Mouse (Mus musculus) hindbrain, postnatal 0 days (tissue): ENCODE measurements around the gene Ctsd. TPM values are rescaled to one million over a fixed set of nuclear protein-coding genes. Genes with fewer than 3 reads are reported as not detected.

Experiments used
- ATAC-seq: fragments of 200-750 bp; cut with Nextera tagmentation; 2 replicates; pipeline ENCODE4 v1.8.0; 2017; ENCODE audit warnings: mild to moderate bottlenecking, moderate TSS enrichment, moderate library complexity
- DNase-seq: peaks from one replicate; pipeline ENCODE4 v3.0.0-alpha.2; 2015; ENCODE audit warnings: low spot score
- H3K27ac ChIP-seq: fragments of 300-500 bp; sonication (generic); 2 replicates; pipeline ENCODE4 v1.5.1; 2014; ENCODE audit warnings: mild to moderate bottlenecking
- H3K27me3 ChIP-seq: fragments of 300-500 bp; sonication (generic); 2 replicates; pipeline ENCODE4 v1.6.1; 2014; ENCODE audit warnings: low read length, mixed read lengths; ENCODE audit not compliant: insufficient read depth
- H3K36me3 ChIP-seq: fragments of 300-500 bp; sonication (generic); 2 replicates; pipeline ENCODE4 v1.6.1; 2014; ENCODE audit warnings: low read length, mixed read lengths; ENCODE audit not compliant: insufficient read depth
- H3K4me1 ChIP-seq: fragments of 300-500 bp; sonication (generic); 2 replicates; pipeline ENCODE4 v1.6.1; 2014; ENCODE audit warnings: antibody characterized with exemption, low read length, mixed read lengths; ENCODE audit not compliant: insufficient read depth
- H3K4me2 ChIP-seq: fragments of 300-500 bp; sonication (generic); 2 replicates; pipeline ENCODE4 v1.6.1; 2014; ENCODE audit warnings: low read depth, mild to moderate bottlenecking, low read length, moderate library complexity, mixed read lengths
- H3K4me3 ChIP-seq: fragments of 300-500 bp; sonication (generic); 2 replicates; pipeline ENCODE4 v1.5.1; 2014; ENCODE audit warnings: low read length
- H3K9ac ChIP-seq: fragments of 300-500 bp; sonication (generic); replicated peaks from 2 replicates; pipeline ENCODE4 v1.6.1; 2014; ENCODE audit warnings: mild to moderate bottlenecking, low read length, moderate library complexity, mixed read lengths
- H3K9me3 ChIP-seq: fragments of 300-500 bp; sonication (generic); 2 replicates; pipeline ENCODE4 v1.6.1; 2016; ENCODE audit warnings: low read length, mixed read lengths
- CTCF ChIP-seq: IDR thresholded peaks from 2 replicates; pipeline ENCODE4 v1.5.1; 2016; ENCODE audit warnings: antibody characterized with exemption, control low read depth, low read depth
- WGBS: fragments of 180-500 bp; shearing (Covaris S2); extraction: QIAGEN DNeasy Blood & Tissue Kit; methylation state at CpG from one replicate; pipeline ENCODE4 v1.1.7; 2014; 5-methylcytosine and 5-hydroxymethylcytosine counted together
- polyA plus RNA-seq: library from polyadenylated mRNA; unstranded; fragments of >200 nt; fragmentation: Nextera tagmentation; extraction: Ambion mirVana; gene quantifications from 2 replicates; pipeline ENCODE4 v1.2.1, GENCODE M21; 2015
- total RNA-seq: library from RNA; depleted of rRNA; stranded (reverse); fragments of >200 nt; gene quantifications from 2 replicates; pipeline ENCODE4 v1.2.3, GENCODE M21; 2014

The Ctsd gene
- total and polyA plus RNA-seq, 2 experiments from 2014 or later = 400 to 755 TPM

DNA sequence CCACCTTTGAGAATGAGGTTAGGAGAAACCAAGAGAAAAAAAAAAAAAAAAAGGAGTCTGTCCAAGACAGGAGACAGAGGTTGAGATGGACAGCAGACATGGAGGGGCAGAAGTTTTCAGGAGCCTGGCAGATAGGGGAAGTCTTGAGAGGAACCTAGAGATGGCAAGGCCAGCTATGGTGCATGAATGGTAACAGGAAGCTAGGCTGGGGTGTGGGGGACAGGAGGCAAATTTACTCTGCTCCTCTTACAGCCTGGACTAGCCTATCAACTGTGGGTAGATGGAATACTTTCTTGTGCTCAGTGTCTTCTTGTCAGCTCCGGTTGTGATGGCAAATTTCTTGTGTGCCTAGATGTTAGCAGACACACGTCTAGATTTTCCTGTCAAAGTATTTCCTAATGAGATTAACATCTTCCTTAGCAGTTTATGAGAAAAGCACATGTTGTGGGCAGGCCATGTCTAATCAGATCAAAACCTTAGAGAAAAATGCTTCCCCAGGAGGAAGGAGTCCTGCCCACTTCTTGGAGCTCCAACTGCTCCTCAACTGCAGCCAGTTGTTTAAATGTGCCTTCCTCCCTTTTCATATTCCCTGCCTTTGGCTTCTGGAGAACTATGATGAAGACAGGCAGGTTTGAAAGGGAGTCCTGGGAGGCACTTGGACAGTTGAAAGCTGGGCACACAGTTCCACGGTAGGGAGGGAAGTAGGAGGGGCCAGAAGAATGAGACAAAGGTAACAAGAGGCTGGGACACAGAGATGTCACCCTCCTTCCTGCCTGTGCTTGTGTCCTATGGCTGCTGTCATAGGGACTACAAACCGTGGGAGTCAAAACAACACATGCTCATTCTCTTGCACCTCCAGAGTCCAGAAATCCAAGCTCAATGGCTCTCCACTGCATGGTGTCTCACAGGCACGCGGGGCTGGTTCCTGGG lies 6.7 kb upstream of the Ctsd start:
- Histone ChIP-seq H3K27ac (no peak overlapping the region), H3K4me3 (no peak overlapping the region), H3K27me3 (no peaks in the 10 kb centered on the region), H3K4me1 (no peaks in the 10 kb centered on the region), H3K9me3 (no peaks in the 10 kb centered on the region), H3K36me3 (no peaks in the 10 kb centered on the region), H3K4me2 (no peak overlapping the region), H3K9ac (no peak overlapping the region)
- no peak for ATAC-seq
- DNase-seq = no peak
- WGBS = 66% methylated on average over 6 of the region's 6 CpGs
- TF ChIP-seq CTCF = no peak

DNA sequence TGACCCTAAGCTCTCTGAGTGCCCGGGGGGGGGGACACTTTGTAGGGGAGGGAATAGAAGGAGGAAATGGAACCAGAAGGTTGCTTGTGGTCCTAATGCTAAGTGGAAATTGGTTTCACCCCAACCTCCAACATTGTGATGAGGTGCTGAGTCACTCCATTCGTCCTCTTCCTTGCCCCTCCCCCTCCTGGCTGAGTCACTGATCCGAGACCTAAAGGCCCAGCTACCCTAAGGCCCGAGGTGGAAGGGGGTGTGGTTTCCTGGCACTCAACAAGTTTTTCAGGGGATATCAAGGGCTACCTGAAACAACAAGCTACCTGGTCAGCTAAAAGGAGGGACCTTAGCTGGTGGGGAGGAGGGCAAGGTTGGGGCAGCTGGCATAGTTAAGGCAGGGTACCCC lies 5.4 kb upstream of the Ctsd start:
- no peaks in the 10 kb centered on the region for H3K4me1 ChIP-seq
- H3K4me3 ChIP-seq = no peak overlapping the region
- no peak overlapping the region for H3K27ac ChIP-seq
- DNase-seq = no peak
- 26% methylated on average over 4 of the region's 4 CpGs for WGBS
- no peaks in the 10 kb centered on the region for H3K27me3 ChIP-seq
- no peak overlapping the region for H3K4me2 ChIP-seq
- ATAC-seq = no peak
- no peak overlapping the region for H3K9ac ChIP-seq
- TF ChIP-seq CTCF = no peak
- H3K9me3 ChIP-seq = no peaks in the 10 kb centered on the region
- no peaks in the 10 kb centered on the region for H3K36me3 ChIP-seq

DNA sequence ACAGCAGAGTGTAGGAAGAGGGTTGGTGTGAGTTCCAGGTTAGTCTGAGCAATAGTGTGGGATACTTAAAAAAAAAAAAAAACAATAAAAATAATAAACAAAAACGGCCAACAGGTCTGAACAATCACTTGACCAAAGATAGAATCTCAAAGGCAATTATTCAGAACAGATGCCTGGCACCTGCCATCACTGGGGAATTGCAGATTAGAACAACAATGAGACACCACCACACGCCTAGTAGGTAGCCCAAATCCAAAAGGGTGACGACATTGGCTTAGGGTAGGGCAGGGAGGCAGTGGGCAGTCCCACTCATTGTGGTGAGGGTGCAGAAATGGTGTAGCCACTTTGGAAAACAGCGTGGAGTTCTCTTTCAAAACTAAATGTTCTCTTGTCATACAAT lies 3.8 kb upstream of the Ctsd start:
- Histone ChIP-seq H3K4me3 (no peak overlapping the region), H3K9ac (no peak overlapping the region), H3K27me3 (no peaks in the 10 kb centered on the region), H3K4me1 (peaks cover 5% of the 10 kb centered on the region), H3K36me3 (no peaks in the 10 kb centered on the region), H3K4me2 (no peak overlapping the region), H3K27ac (no peak overlapping the region), H3K9me3 (no peaks in the 10 kb centered on the region)
- WGBS = 64% methylated on average over 4 of the region's 4 CpGs
- TF ChIP-seq CTCF = no peak
- no peak for DNase-seq
- ATAC-seq = no peak

- DNase-seq = no peak
- no peaks in the 10 kb centered on the region for H3K9me3 ChIP-seq
- ATAC-seq = no peak
- no peaks in the 10 kb centered on the region for H3K27me3 ChIP-seq
- no peak overlapping the region for H3K4me3 ChIP-seq
- peaks cover 10% of the 10 kb centered on the region for H3K4me1 ChIP-seq
- H3K36me3 ChIP-seq = no peaks in the 10 kb centered on the region
- WGBS = 78% methylated on average over 3 of the region's 3 CpGs
- no peak overlapping the region for H3K9ac ChIP-seq
- TF ChIP-seq CTCF = no peak
- no peak overlapping the region for H3K27ac ChIP-seq
- H3K4me2 ChIP-seq = no peak overlapping the region
Observed at GRCm38 (mm10) chr7:142391108-142391507, 3.3 kb upstream of the Ctsd start.

DNA sequence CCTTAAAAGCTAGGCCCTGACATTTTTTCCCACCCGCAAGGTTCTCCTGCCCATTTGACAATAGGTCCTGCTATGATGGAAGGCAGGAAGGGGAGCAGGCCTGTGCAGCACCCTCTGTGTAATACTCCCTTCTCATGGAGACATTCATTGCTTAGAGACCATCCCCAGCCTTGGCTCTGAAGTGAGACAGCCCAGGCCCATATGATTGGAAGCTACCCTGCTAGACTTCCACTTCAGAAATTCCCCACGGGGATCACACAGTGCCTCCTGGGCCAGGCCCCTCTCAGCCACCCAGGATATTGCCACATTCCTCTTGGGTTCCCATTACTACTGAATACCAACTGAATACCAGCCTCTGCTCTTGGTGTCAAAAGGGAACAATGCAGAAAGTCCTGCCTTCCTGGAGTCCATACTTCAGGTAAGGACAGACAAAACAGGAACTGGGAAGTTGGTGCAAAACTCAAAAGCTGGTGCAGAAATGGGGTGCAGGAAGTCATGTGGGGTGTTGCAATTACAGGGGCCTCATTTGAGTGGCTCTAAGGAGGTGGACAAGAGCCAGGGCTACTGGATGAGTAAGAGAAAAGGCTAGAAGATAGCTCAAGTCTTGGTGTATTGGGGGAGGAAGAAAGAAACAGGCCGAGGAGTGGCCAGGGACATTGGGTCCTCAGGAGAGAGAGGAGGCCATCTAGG lies 2.3 kb upstream of the Ctsd start:
- 86% methylated on average over 3 of the region's 3 CpGs for WGBS
- H3K4me2 ChIP-seq = no peak overlapping the region
- no peak overlapping the region for H3K27ac ChIP-seq
- peaks cover 16% of the 10 kb centered on the region for H3K4me1 ChIP-seq
- H3K4me3 ChIP-seq = no peak overlapping the region
- no peaks in the 10 kb centered on the region for H3K9me3 ChIP-seq
- H3K27me3 ChIP-seq = no peaks in the 10 kb centered on the region
- no peak overlapping the region for H3K9ac ChIP-seq
- peaks cover 2% of the 10 kb centered on the region; the same call in 1 of the 2 replicates for H3K36me3 ChIP-seq
- no peak for DNase-seq
- TF ChIP-seq CTCF = no peak
- no peak for ATAC-seq

DNA sequence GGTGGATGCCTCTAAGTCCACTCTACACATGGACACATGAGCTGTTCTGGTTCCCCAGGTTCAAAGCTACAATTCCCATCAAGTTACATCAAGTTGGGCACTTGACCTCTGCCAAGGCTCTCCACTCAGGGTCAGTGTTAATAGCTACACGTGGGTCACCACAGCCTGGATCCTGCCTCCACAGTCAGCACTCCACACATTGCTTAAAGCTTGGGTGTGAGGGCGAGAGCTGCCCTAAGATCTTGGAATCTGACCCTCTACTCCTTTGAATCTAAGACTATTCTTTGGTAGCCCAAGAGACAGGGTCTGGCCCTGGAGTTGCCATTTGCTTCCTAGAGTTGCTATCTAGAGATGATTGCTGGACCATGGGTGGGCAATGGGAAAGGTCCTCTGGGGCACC lies 902 bp upstream of the Ctsd start:
- TF ChIP-seq CTCF = no peak
- Histone ChIP-seq H3K4me1 (peaks cover 16% of the 10 kb centered on the region), H3K27me3 (no peaks in the 10 kb centered on the region), H3K4me3 (no peak overlapping the region), H3K36me3 (peaks cover 14% of the 10 kb centered on the region), H3K9me3 (no peaks in the 10 kb centered on the region), H3K4me2 (no peak overlapping the region), H3K27ac (no peak overlapping the region), H3K9ac (no peak overlapping the region)
- no peak for DNase-seq
- WGBS = 98% methylated on average over 2 of the region's 2 CpGs
- no peak for ATAC-seq

- WGBS = 92% methylated on average over 1 of the region's 1 CpGs
- H3K4me2 ChIP-seq = peak overlapping the region; percentile 85
- ATAC-seq = no peak
Observed at GRCm38 (mm10) chr7:142388198-142388597, 360 bp upstream of the Ctsd start.

More at GRCm38 (mm10) chr7:142388198-142388597, 360 bp upstream of the Ctsd start:
- no peaks in the 10 kb centered on the region for H3K27me3 ChIP-seq
- no peak overlapping the region for H3K9ac ChIP-seq
- H3K36me3 ChIP-seq = peaks cover 20% of the 10 kb centered on the region
- H3K4me1 ChIP-seq = peaks cover 16% of the 10 kb centered on the region
- no peaks in the 10 kb centered on the region for H3K9me3 ChIP-seq
- DNase-seq = no peak
- H3K27ac ChIP-seq = peak overlapping the region; percentile 82
- no peak for TF ChIP-seq CTCF
- peak overlapping the region; percentile 77 for H3K4me3 ChIP-seq
